Mouse (Mus musculus) embryo, embryonic 9.5 days (tissue): ENCODE measurements at regions not wholly inside any gene's neighbourhood (a gene's known extent, or its start where the extent isn't known, plus 50 kb on each side); places are given as distances from the start of the nearest gene placed in this dataset.
"Not testable (repeated sequence)": the region's sequence is repeated elsewhere in the genome, so short reads cannot be mapped to it uniquely, and the experiment has no call there.

Source experiments
- DNase-seq: peaks from one replicate; pipeline ENCODE4 v3.0.0-alpha.2; 2017; ENCODE audit errors: extremely low spot score

DNA sequence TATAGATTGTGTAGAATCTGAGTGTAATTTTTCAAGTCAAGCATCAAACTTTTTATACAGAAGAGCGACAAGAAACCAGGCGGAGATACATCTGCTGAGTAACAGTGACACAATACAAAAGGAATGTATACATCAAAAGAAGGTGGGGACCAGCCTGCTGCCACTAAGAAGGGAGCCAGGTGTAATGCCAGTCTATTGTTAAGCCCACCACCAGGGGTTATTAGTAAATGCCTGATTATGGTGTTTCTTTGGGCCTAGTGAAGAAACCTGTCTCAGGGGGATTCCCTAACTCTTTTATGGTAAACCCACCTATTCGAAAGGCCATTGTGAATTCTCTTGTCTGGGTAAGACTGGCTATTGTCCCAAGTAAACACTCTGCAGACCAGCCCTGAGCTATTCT, 126.3 kb upstream of the Thpo start:
- DNase-seq: not testable (repeated sequence)

DNA sequence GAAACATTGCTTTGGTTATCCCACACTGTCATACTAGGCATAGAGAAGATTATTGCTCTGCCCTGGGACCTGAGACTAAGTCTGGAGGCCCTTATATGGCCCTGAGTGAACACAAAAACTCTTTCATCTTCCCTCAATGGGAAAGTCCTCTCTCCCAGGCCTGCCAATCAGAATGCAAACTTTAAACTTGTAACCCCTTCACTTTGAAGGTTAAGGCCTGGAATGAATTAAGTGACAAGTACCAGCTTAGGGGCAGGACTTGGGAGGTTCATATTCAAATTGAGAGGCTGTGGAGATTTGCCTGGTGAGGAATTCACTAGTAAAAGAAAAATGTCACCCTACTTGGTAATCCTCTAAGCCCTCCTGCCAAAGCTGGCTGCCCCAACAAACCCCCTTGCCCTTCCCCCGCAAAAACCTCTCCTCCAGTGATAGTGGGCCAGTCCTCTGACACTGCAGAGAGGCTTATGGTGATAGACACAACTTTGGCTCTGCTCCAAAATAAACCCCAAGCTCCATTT, 120.4 kb upstream of the Thpo start:
- DNase-seq: no peak

DNA sequence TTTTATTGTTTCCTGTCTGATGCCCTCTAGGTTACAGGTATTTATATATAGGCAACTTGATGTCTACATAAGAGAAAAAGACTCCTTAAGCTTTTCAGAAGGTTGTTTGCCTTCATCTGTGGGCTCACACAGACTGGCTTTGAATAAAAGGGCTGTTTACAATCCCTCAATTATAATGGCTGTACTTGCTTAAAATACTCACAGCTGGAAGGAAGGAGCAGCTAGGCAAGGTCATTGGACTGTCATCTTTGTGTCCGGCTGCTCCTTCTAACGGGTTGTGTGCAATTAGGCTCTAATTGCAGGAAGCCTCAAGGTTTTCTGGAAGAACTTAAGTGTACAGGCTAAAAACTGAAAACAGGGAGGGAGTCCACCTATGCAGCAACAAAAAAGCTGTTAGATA, 103.8 kb upstream of the Thpo start:
- no peak for DNase-seq

DNA sequence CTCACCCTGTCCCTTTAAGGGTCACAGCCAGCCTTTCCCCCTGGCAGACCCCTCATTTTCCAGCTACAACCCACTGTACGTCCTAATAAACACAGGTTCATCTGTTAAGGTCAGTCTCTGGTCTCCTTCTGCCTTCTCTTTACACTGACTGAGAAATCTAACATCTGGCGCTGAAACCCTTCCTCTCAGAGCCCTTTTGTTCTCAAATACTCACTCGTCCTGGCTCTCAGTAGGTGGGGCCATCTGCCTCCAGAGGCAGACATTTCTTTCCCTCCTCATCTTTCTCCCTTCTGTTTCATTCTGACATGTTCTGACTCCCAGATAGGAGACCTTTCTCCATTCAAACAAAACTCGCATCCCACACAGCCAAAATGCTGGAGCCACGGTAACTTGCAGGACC, 102.6 kb upstream of the Thpo start:
- peak; percentile 42 for DNase-seq

DNA sequence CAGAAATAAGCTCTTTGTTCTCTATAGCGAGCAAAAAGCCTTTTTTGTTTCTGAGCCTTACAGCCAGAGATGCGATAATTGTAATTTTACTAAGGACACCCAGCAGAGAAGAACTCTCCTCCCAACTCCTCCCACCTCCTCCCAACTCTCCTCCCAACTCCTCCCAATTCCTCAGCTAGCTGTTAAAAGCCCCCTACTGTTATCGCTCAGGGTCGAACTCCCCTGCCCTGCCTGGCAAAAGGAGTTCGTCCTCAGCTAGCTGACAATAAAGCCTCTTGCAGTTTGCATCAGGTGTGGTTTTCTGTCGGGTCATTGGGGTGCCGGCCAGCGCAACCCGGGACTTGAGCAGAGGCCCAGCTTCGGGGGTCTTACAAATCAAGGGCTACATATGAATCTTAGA, 99.5 kb upstream of the Thpo start:
- DNase-seq: not testable (repeated sequence)

DNA sequence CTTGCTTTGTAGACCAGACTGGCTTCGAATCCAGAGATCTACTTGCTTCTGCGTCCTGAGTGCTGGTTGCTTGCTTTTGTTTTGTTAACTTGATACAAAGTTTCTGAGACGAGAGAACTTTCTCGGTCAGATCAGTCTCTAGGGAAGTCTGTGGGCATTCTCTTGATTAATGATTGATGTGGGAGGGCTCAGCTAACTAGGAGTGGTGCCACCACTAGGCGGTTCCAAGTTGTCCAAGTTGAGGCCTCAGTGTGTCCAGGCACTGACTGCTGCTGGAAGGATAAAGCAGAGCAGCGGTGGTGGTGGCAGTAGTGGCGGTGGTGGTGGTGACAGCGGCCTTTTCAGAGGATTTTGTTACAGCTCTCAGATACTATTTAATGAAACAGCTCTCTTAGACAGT, 99.0 kb upstream of the Thpo start:
- no peak for DNase-seq

DNA sequence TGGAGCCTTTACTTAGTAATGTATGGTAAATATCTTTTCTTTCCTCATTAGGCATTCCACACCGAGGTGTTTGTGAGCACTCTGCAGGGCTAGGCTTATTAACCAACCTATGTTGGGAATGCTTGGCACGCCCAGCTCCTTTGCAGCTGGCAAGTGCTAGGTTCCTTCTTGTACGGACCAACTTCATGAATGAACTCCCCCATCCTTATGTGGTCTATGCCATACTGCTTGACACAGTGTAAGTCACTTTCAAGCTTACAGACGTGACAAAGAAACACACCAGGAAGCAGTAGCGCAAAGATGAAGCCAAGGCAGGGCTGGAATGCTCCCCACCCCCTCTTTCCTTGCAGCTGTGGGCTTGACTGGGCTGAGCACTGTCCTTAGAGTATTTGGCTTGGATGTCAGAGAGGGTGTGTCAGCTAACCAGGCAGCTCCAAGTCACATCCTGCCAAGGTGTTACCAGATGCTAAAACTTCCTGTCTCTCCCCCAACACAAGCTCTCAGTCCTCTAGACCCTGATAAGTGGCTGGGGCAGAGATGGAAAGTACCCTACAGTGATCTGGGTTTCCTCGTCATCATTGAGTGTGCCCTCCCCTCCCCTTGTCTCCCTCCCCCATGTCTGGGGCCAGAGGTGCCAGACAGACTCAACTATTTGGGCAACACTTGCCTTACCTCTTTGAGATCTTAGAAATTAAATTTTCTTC, 95.6 kb upstream of the Thpo start:
- no peak for DNase-seq

DNA sequence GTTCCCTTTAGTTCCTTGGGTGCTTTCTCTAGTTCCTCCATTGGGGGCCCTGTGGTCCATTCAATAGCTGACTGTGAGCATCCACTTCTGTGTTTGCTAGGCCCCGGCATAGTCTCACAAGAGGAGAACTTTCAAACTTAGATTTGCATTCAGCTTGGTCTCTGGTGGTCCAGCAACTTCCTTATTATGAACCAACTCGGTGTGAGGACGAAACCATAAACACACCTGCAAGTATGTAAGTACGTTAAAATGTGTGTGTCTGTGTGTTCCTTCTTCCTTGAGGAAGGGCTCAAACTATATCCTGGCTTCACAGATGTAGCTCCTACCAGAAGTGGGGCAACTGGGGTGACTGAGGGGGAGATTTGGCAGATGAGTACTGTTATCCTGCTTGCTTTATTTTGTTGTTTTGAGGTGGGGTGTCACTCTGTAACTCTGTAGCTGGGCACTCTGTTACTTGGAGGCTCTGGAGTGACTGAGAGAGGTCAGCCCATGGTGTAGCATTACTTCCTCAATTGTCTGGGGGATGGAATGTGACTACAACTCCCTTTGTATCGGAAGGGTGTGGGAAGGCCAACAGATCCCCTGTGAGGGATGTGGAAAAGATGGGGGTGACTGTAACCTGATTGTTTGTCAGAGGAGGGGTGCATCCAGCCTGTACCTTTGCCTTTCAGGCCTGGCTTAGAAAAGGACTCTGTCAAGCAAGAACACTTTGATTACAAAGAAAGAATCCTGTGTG, 94.9 kb upstream of the Thpo start:
- DNase-seq: no peak

DNA sequence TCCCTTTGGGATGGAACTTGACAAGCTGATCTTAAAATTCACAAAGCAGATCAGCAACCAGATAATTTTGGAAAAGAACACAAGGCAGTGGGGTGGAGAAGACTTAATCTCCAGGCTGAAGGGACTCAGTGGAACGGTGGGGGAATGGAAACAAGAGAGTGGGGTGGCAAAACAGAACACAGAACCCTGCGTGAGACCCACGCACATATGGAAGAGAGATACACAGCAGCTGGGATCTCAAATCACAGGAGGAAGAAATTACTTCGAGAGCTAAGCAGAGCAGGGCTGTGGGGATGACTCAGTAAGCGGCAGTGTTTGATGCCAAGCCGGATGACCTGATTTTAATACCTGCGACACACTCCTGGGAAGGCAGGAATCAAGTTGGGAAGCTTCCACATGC, 89.9 kb upstream of the Thpo start:
- no peak for DNase-seq

DNA sequence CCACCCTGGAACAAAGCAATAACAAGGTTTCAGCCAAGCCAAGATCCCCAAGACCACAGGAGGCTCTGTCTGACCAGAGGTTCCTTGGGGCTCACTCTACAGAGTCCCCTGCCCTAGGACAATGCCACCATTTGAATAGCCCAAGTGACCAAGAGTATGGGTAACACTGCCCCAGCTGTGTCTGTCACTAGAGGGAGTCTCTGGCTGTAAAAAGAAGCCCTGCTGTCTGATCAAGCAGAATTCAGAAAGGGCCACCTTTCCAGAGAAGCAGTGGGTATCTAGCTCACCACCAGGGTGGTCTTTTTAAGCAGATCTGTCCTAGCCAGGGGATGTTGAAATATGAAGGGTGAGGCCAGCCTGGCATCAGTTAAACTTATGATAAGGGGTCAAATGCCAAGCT, 86.6 kb upstream of the Thpo start:
- DNase-seq: no peak

DNA sequence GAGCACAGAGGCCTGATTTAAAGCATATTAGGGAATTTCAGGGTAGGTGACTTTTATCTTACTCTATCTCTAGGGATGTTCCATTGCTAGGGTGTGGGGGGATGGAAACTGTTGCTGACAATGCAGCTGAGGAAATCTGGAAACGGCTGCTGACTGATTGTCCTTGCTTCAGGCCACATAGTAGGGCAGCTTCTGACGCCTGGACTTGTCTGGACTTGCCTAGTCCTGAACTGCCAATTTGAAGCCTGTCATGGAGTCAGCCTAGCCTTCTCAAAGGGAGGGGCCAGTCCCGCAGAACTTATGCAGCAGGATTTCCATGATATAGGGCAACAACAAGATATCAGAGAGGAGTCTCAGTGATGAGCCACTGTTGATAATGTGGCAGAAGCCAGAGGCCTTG, 85.3 kb upstream of the Thpo start:
- DNase-seq: no peak

DNA sequence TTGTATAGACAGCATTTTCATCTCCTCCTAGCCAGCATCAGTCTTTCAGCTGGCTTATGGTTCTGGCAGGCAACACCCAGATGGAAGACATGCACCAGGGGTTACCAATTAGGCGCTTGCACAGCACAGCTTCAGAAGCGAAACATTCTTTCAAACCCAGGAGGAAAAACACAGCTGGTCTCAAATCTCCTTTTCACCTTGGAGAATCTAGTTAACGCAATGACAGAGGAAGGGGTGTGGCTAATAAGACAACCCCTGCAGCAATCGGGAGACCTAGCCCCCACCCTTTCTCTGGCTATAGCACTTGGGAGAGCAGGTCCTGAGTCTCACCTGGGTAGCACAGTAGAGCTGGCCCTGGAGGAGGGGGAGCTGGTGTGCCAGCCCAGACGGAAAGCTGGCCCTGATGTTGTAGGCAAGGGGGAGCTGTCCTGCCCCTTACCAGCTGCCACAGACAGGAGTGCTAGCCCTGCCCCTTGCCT, 84.4 kb upstream of the Thpo start:
- no peak for DNase-seq

DNA sequence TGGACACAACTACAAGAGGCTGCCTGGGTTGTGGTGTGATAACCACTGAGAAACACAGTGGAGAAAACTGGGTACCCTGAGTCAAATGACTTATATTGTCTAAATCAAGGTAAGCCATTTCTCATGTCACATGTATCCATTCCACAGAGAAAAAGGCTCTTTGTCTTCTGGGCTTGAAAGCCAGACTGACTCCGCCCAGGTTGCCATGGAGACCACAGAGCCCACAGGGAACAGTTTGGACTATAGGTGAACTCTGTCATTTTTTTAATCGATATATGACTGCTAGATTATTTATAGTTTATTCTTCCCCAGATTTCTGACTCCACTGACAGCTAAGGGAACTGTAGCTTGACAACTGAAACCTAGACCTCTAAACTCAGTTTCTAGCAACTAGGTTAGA, 80.7 kb upstream of the Thpo start:
- no peak for DNase-seq

DNA sequence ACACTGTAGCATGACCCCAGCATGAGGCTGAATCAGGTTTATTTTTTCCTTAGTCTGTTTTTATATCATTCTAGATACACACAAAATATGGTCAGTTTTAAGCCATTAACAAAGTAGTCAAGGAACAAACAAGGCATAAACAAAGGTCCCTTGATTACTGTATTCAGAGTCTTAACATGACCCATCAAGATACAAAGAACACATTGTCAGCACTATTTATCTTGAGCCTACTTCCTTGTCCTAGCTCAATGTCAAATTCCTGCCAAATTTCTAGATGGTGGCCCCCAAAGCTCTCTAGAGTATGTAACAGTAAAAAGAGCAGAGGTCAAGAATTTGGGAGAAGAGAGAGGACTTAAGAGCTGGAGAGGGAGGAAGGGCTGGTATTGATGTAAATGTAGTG, 79.9 kb upstream of the Thpo start:
- no peak for DNase-seq

DNA sequence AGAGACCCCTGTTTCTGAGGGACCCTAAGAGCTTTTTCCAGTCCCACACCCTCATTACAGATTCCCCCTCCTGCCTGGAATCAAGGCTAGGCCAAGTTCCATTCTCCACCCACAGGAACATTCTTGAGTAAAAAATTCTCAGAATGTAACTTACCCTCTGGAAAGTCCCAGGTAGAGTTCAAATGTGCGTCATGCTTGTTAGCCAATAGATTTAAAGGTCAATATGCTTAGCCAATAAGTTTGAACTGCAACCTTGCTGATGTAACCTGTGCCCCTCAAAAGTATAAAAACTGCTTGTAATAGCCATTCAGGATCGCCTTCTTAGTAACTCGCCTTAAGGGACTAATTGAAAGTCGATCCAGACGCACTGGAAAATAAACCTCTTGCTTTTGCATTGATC, 77.7 kb upstream of the Thpo start:
- not testable (repeated sequence) for DNase-seq

DNA sequence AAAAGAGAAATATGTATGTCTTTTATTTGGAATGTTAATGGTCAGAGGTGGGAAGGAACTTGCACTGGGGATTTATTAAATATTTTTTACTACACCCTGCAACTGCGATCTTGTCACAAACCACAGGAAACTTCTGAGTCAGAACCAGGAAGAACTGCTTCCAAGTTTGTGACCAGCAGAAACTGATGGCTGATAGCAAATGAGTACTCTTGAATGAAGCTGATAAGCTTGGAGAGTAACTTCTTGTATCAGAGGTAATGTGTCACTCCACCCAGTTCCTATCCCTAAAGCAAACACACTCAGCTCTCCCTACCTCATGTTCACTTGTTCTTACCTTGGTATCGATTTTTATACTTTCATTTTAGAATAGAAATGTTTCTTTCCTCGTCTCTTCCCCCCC, 76.0 kb upstream of the Thpo start:
- no peak for DNase-seq

DNA sequence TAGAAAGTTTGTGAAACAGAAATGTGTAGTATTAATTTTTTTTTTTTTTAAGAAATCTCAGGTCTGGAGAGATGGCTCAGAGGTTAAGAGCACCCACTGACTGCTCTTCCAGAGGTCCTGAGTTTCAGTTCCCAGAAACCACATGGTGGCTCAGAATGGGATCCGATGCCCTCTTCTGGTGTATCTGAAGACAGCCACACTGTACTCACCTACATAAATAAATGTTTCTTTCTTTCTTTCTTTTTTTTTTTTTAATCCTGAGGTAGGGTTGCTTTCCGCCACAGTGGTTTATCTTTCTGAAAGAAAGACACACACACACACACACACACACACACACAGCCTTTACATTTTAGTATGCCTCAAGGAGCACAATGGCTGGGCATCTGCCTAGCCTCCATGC, 74.0 kb upstream of the Thpo start:
- DNase-seq: no peak

DNA sequence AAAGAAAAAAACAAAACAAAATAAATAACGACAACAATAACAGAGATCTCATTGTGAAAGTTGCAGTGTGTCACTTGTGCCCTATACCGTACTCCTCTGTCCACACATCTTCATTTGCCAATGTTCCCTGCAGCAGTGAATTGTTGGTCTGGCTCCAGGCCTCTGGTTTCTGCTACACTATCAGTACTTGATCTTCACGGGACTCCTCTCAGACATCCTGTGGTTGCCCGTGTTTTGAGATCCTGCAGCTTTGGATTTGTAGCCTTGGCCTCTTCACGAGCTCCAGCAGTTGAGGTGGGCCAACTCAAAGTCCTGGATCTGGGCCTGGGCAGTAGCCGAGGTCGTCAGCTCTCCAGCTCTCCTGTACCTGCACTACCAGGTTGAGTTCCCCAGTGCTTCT, 72.4 kb upstream of the Thpo start:
- no peak for DNase-seq

DNA sequence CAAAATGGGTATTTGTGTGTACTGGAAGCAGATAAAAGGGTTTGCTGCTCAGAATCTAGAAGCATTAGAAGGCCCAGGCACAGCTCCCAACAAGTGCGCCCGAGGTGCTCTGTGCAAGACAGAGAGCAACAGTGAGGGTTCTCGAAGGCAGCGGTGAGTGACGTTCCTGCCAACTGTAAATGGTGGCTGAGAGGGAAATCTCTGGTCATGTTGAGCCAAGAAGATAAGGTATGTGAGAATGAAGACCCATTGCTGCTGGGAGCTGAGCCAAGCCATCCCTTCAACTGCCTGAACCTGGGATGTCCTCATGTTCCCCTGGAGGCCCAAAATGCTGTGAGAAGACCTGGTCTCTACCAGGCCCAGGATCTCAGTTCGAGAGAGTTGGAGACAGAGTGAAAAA, 71.5 kb upstream of the Thpo start:
- DNase-seq: no peak

DNA sequence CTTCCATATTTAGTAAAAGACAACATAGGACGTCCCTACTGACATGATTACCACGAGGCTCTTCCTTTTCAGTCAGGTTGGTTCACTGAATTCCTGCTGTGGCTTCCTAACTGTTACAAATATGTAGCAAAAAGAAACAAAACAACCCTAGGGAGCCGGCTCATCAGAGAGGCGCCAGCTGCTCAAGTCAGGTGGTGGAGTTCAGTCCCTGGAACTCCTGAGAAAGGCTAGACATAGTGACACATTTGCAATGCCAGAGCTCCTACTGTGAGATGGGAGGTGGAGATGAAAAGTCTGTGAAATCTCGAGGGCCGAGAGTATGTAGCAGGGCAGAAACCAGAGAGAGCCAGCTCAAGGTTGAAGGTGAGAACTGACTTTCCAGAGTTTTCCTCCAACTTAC, 70.8 kb upstream of the Thpo start:
- no peak for DNase-seq

DNA sequence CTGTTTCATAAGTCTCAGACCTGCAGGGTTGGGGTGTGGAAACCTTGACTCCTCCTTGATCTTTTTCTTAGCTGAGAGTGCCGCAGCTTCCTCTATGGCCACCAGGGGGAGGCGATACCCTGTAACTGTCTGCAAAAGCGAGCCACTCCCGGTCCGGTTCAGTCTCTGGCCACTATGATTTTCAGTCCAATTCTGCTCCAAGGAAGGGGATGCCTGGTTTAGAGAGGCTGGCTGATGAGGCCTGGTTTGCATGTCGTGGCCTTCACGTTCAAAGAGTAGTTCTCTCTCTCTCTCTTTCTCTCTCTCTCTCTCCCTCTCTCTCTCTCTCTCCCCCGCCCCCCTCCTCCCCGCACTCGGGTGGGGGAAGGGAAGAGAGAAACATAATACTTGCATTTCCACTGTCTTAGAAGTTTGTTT, 70.3 kb upstream of the Thpo start:
- peak; percentile 87 for DNase-seq

DNA sequence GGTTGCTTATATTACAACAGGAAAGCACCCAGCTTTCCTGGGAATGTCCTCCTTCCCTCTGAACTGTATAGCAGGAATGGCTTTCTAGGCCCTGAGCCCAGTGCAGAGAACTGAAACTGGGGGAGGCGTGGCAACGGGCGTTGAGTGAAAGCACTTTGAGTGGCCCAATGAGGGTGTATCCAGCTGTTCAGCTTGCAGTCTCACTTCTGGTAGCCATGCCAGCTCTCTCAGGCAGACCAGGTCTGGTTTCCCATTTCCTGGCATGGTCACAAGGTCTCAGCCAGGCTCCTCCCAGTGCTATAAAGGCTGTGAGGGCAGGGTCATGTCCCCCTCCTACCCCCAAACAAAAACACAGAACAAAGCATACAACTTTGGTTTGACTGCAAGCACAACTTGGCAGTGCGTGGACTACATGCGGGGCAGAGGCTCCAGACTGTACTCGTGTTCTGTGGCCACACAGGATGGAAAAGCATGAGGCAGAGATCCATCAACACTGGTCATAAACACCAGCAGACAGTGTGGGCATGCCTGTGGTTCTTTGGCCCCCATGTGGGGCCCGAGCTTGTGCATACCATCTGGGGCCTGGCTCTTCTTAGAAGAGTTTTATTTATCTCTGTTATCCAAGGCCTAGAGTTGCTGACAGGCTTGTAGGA, 69.1 kb upstream of the Thpo start:
- no peak for DNase-seq

DNA sequence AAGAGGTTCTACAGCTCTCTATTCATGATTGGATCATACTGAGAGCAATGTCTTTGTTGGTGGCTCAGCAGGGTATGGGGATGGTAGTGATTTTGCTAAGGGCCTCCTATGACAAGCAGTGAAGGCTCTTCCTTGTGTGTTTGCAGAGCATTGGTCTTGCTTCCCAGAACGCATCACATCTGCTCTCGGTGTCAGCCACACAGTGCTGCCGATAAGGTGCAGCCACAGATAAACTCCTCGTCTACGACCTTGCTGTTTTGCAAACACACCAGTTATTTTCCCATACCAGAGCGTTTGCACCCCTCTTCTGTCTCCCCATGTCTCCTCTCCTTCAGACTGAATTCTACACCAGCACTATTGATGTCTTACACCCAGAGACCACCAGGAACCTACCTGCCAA, 68.4 kb upstream of the Thpo start:
- no peak for DNase-seq
